Mouse (Mus musculus) heart, postnatal 25 days (tissue): ENCODE data around the gene Olfm1. TPM values are rescaled to one million over a fixed set of nuclear protein-coding genes. Genes with fewer than 3 reads are reported as not detected.

ENCODE experiments used
- DNase-seq: peaks from one replicate; pipeline ENCODE4 v3.0.0; 2022; ENCODE audit warnings: low spot score
- intact Hi-C: fragments of 180-260 bp; cut with DNase I; formaldehyde crosslinking; loops from one replicate; pipeline ENCODE4 v1.15.1; 2025
- total RNA-seq, 2 experiments: library from RNA; stranded (reverse); gene quantifications; 2 replicates each; pipeline ENCODE4 v1.2.3; 2021

Olfm1 gene
- total RNA-seq, 2 experiments from 2014 or later: 9.3 to 10.3 TPM

GRCm38 (mm10) chr2:28224819-28225218 is 32.0 kb downstream of the Olfm1 start:
- intact Hi-C loops: no loop called here
- no peak for DNase-seq

- no peak for DNase-seq
- intact Hi-C loops: no loop called here
These were observed 33.1 kb downstream of the Olfm1 start for GRCm38 (mm10) chr2:28225906-28226305.

GRCm38 (mm10) chr2:28226971-28227370 is 34.2 kb downstream of the Olfm1 start:
- intact Hi-C loops: no loop called here
- DNase-seq: no peak

- intact Hi-C loops: no loop called here
- DNase-seq: no peak
These were observed 34.9 kb downstream of the Olfm1 start for GRCm38 (mm10) chr2:28227589-28228191.

GRCm38 (mm10) chr2:28228364-28228763 is 35.6 kb downstream of the Olfm1 start:
- intact Hi-C loops: no loop called here
- DNase-seq: no peak

DNA sequence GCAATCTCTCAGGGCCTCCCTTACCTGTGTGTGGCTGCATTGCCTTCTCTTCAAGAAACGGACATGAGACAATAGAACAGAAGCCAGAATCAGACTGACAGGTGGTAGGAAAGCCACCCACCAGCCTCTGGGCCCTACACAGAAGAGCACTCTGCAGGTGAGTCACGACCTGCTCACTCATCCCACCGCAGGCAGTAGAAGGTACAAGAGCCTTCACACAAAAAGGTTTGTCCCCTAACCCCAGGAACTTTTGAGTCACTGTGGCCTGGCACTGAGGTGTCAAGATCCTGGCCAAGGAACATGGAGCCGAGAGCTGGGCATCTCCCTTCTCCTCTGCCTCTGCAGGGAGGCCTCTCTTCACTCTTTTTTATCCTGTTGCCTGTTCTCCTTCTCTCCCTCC is 42.3 kb downstream of the Olfm1 start:
- intact Hi-C loops: no loop called here
- DNase-seq: no peak

DNA sequence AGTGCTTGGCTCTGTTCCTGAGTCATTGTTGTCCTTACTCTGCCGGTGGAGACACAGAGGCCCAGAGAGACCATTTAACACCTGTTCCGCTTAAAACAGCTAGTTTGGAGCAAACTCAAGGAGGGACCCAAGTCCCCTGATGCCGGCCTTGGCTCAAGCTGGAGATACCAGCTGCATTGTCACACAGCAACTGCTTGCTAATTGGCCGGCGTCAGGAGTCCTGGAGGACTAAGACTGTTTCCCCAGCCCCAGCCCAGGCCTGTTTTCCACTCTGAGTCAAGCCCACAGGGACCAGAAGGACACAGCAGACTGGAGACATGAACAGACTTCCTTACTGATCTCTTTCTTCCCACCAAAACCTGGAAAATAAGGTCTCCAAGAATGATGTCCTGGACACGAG is 43.7 kb downstream of the Olfm1 start:
- intact Hi-C loops: no loop called here
- DNase-seq: no peak

- intact Hi-C loops: no loop called here
- no peak for DNase-seq
These were observed 46.8 kb downstream of the Olfm1 start for GRCm38 (mm10) chr2:28239616-28240015.

DNA sequence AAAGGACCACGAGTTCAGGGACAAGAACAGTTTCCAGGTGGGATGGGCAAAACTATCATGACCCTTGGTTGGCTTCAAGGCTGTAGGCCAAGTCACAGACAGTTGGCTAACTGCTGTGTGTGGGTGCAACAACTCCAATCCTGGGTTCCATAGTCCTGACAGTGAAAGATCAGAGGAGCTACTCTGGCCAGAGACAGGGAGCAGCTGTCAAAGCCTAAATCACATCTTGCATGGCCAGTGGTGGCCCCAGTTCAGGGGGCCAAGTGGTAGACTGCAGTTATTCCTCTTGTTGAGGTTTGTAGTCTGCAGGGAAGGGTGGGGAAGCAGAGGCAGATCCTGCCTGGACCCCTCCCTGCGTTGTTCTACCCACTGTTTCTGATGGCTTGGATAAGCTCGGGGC is 48.1 kb downstream of the Olfm1 start:
- no peak for DNase-seq
- intact Hi-C loops: no loop called here

DNA sequence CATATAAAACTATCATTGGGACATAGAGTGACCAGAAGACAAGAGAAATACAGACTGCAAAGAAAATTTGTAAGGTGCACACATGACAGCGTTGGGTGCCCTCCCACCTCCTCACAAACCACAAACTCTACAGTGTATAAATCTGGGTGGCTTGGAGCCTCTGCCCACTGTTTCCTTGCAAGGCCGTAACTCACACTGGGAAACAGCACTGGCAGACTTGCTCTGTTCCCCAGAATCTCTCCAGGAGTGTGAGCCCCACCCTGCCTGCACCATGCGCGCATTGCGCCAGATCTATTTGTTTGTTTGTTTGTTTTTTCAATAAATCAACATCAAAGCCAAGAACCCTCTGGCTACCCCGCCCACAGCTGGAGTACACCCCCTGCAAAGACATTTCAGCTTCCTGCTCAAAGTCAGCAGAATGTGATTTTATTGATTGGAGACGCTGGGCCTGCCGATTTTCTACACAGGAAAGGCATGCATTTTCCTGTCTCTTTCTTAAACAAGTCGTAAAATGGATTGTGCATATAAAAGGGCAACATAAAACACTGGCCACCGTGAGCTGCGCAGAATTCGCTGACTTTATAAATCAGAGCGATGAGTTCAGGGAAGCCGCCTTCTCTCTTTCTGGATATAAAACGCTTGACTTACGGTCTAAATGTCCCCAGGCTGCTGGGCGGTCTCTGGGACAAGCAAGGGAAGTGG is 48.9 kb downstream of the Olfm1 start:
- no peak for DNase-seq
- intact Hi-C loops: no loop called here

DNA sequence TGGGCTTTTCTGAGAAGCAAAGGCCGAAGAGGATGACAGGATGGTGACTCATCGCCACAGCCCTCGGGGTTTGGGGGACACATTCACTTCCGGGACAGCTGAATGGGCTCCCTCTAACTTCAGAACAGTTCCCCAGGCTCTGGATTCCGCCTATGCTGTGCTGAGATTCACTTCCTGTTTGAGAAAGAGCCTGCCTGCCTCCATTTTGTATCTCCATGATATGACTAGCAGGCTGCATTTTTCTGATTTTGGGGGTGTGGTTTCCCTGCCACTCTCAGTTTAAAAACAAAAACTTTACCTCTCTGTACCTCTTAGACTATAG is 49.4 kb downstream of the Olfm1 start:
- intact Hi-C loops: no loop called here
- DNase-seq: no peak

- intact Hi-C loops: no loop called here
- no peak for DNase-seq
These were observed 52.0 kb downstream of the Olfm1 start for GRCm38 (mm10) chr2:28244667-28245395.

- DNase-seq: no peak
- intact Hi-C loops: no loop called here
These were observed 53.4 kb downstream of the Olfm1 start for GRCm38 (mm10) chr2:28246110-28246653.

GRCm38 (mm10) chr2:28247098-28247497 is 54.3 kb downstream of the Olfm1 start:
- DNase-seq: no peak
- intact Hi-C loops: no loop called here

DNA sequence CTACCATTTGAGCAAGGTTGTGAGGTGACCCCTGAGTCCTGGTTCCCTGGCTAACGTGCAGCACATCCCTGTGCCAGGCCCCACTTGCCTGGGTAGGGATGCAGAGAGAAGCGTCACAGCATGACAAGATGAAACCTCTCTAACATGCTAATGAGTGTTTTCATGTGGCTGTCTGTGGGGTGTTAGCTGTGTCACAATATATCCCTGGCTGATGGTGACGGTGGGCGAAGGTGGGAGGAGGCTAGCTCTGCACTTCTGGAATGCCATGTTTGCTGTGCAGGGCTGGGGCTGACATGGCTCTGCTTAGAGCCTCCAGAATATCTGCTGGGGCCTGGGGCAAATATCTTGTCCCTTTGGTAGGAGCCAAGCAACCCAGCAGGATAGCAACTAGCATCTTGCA is 59.8 kb downstream of the Olfm1 start:
- intact Hi-C loops: no loop called here
- DNase-seq: no peak

DNA sequence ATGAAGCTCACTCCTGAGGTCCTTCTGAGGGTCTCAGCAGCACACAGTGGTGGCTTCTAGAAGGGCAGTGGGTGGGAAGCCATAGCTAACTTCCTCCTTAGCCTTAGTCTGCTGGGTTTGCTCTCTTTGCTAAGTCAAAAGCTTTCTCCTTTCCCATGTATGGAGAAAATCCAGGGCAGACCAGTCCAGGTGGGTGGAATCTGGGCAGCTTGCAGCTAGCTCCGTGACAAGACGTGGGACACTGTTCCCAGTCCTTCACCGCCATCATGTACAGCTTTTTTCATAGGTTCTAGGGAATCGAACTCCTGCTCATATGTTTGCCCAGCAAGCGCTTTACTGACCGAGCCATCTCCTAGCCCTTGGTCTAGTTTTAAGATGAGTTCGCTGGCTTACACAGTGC is 63.2 kb downstream of the Olfm1 start:
- intact Hi-C loops: no loop called here
- no peak for DNase-seq

DNA sequence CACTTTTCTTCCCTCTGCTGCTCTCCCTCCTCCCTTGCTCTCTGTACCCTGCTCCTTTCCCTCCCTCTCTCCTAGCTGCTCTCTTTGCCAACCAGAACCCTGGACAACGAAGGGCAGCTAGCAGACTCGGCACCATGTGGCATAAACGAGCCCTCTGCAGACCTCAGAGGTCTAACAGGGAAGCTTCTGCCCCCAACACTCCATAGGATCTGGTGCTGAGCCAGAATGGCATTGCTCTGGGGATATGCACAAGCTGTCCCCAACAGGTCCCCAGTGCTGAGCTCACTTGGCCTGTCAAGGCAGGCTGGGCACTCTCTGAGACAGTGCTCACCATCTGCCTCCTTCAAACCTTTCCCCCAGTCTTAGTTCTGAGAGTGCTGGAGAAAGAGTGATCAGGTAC is 68.6 kb downstream of the Olfm1 start:
- DNase-seq: no peak
- intact Hi-C loops: no loop called here

GRCm38 (mm10) chr2:28267776-28268275 is 75.0 kb downstream of the Olfm1 start:
- DNase-seq: no peak
- intact Hi-C loops: no loop called here

- intact Hi-C loops: no loop called here
These were observed 77.8 kb downstream of the Olfm1 start for GRCm38 (mm10) chr2:28270561-28270960.

DNA sequence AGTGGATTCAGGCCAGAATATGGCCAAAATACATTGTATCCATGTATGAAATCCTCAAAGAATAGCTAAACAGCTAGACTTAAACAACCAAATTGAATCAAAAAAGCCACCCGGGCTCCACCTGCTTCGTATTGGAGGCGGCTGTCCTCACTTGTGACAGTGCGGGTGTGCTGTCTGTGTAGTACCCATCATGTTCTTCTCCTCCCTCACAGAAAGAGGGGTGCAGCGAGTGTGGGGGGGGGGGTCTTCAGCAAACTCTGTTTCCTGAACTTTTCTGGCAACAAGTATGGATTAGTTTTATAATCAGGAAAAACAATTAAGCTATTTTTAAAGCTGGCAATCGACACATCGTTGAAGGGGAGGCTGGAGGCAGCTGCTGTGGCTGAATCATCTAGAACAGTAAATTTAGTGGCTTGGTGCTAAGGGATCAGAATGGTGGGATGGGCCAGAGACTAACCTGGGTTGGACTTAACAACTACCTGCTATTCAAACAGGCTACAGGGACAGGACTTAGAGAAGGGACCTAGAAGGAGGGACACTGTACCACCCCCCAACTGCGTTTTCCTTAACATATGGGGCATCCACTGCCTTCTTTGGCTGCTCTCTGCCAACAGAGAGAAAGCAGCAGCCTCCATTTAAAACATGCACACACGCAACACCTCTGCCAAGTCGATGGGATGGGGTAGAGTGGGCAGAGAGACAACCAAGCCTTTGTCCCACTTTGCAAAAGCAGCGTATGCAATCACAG is 79.6 kb downstream of the Olfm1 start:
- intact Hi-C loops: no loop called here
- no peak for DNase-seq

More at GRCm38 (mm10) chr2:28270561-28270960, 77.8 kb downstream of the Olfm1 start:
- no peak for DNase-seq
